Mouse (Mus musculus) brain, embryonic 14.5 days (tissue): ENCODE data around the gene Sash1. TPM values are rescaled to one million over a fixed set of nuclear protein-coding genes. Genes with fewer than 3 reads are reported as not detected.
A peak's percentile ranks its signal among the peaks of the same experiment; 100 is the strongest.

ENCODE experiments used
- DNase-seq: peaks from one replicate; pipeline ENCODE4 v3.0.0-alpha.2; 2011; ENCODE audit warnings: low read depth
- CTCF ChIP-seq: fragments of 200-500 bp; IDR thresholded peaks from 2 replicates; pipeline ENCODE4 v1.5.1; 2012; ENCODE audit warnings: inconsistent platforms, mild to moderate bottlenecking, moderate library complexity, borderline replicate concordance; ENCODE audit not compliant: insufficient read depth, insufficient read length; ENCODE audit errors: extremely low read depth
- POLR2A ChIP-seq: fragments of 200-500 bp; IDR thresholded peaks from 2 replicates; pipeline ENCODE4 v1.6.1; 2012; ENCODE audit warnings: mild to moderate bottlenecking, inconsistent platforms, borderline replicate concordance; ENCODE audit not compliant: poor library complexity, insufficient read depth, insufficient read length, severe bottlenecking; ENCODE audit errors: extremely low read depth
- polyA plus RNA-seq: library from polyadenylated mRNA; depleted of rRNA; stranded (reverse); fragments of >200 nt; gene quantifications from 2 replicates; pipeline ENCODE4 v1.2.3, GENCODE M21; 2012; rRNA removed

The Sash1 gene
- 10.6 and 18.0 TPM in 2 replicates for polyA plus RNA-seq

- TF ChIP-seq CTCF (no peak), POLR2A (peak; percentile 41; the same call in 1 of the 2 replicates)
- peak; percentile 96 for DNase-seq
Measured at GRCm38 (mm10) chr10:8885630-8886527, at the start of gene Sash1. TSS of gene Sash1 (minus strand) at chr10:8886070.

GRCm38 (mm10) chr10:8935601-8936000, 49.7 kb upstream of the Sash1 start:
- no peak for DNase-seq
- no peak for TF ChIP-seq POLR2A
- no peak for TF ChIP-seq CTCF

- no peak for TF ChIP-seq POLR2A
- no peak for TF ChIP-seq CTCF
- DNase-seq: no peak
Measured at GRCm38 (mm10) chr10:8933451-8934372, 47.8 kb upstream of the Sash1 start.

- no peak for DNase-seq
- TF ChIP-seq CTCF: no peak
- TF ChIP-seq POLR2A: no peak
Measured at GRCm38 (mm10) chr10:8931548-8932240, 45.8 kb upstream of the Sash1 start.

- TF ChIP-seq CTCF (no peak), POLR2A (no peak)
- DNase-seq: no peak
Measured at GRCm38 (mm10) chr10:8930672-8931071, 44.8 kb upstream of the Sash1 start.

GRCm38 (mm10) chr10:8928775-8929647, 43.1 kb upstream of the Sash1 start:
- DNase-seq: peak; percentile 87

GRCm38 (mm10) chr10:8928261-8928660, 42.4 kb upstream of the Sash1 start:
- DNase-seq: no peak
- no peak for TF ChIP-seq POLR2A
- no peak for TF ChIP-seq CTCF

More at GRCm38 (mm10) chr10:8928775-8929647, 43.1 kb upstream of the Sash1 start:
- TF ChIP-seq POLR2A: no peak

- TF ChIP-seq CTCF (no peak), POLR2A (no peak)
Measured at GRCm38 (mm10) chr10:8926906-8927305, 41.0 kb upstream of the Sash1 start.

GRCm38 (mm10) chr10:8926295-8926694, 40.4 kb upstream of the Sash1 start:
- TF ChIP-seq CTCF (no peak), POLR2A (no peak)
- no peak for DNase-seq

More at GRCm38 (mm10) chr10:8926906-8927305, 41.0 kb upstream of the Sash1 start:
- no peak for DNase-seq

GRCm38 (mm10) chr10:8925299-8925698, 39.4 kb upstream of the Sash1 start:
- TF ChIP-seq POLR2A: no peak
- TF ChIP-seq CTCF: no peak
- DNase-seq: peak; percentile 31

GRCm38 (mm10) chr10:8921098-8921693, 35.3 kb upstream of the Sash1 start:
- peak; percentile 72 for DNase-seq
- no peak for TF ChIP-seq CTCF
